Mouse (Mus musculus): ENCODE data around the gene Olfr876.
"Not testable (repeated sequence)": the region's sequence is repeated elsewhere in the genome, so short reads cannot be mapped to it uniquely, and the experiment has no call there.

Olfr876 gene

GRCm38 (mm10) chr9:37802731-37803130 lies at the start of gene Olfr876:
Olfr876 (plus strand) TSS chr9:37803031.
- DNase-seq (ENCODE audit: low spot score in 2 of 2): no peak

- no peak for DNase-seq (ENCODE audit: low spot score in 2 of 2)
These were observed 41.1 kb upstream of the Olfr876 start for GRCm38 (mm10) chr9:37761728-37762127.

DNA sequence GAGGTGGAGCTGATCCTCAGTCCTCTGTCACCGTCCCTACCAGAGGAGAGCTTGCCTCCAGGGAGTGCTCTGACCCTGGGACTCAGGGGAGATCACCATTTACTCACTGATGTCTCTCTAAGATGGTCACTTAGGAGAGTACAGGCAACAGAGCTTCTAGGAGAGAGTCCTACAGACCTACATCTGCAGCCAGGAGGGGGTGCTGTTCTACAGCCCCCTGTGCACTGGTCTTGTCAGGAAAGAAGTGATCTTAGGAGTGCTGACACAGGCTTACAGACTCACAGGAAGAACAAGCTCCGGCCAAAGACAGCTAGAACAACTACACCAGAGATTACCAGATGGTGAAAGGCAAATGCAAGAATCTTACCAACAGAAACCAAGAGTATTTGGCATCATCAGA lies 40.3 kb upstream of the Olfr876 start:
- DNase-seq (ENCODE audit: low spot score in 2 of 2): no peak

DNA sequence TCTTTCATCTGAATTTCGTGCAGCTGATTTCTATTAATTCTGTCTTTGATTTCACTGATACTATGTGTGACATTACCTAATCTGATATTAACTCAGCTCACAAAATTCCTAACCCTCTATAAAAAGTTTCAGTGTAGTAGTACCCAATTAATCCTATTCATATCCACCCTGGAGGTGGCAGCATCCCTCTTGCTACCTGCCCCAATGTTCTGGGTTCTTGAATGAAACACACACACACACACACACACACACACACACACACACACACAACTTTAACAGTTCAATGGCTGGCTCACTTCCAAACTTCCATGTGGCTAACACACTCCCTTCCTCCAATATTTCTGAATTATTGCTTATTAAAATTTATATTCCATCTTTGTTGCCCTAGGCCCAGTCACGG lies 32.2 kb upstream of the Olfr876 start:
- DNase-seq (ENCODE audit: low spot score in 2 of 2): no peak

DNA sequence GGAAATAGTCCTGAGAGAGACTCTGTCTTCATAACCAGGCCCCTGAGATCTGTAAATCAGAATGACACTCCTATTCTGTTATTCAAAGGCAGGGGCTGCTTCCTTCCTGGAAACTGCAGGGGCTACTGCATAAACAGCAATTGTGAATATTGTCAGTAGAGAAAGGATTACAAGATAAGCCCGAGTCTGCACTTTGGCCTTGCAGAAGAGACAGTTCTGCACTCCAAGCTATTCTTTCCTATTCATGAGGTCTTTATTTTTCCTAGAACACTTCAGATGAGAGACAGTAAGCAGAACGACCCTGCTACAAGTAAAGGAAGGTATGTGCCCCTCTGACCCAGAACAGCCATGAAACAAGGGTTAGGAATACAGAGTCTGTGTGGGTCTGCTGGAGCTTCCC lies 31.1 kb upstream of the Olfr876 start, which contains the start of gene Olfr875:
TSS of gene Olfr875 (plus strand) at position 99 of the 400 bp plus-strand sequence.
- DNase-seq (ENCODE audit: low spot score in 2 of 2): no peak

DNA sequence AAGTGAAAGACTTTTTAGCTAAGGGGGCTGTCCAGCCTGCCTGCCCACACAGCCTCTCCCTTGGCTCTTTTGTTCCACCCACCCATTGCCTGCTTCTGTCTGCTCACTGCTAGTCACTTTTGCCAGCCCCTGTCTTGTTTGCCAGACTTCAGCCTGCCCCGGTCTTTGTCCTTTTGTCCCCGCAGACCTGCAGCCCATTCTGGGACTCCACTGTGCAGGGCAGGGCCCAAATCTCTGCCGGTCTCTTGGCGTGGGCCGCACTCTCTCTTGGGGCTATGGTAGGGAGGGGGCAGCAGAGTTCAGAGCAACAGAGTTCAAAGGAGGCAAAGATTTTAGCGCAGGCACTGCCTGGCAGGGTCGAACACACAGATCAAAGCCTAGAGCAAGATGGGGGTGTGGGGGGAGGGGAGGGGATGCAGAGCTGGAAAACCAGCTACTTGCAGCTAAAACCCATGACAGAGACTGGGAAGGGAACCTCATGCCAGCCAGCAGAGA lies 20.0 kb upstream of the Olfr876 start:
- DNase-seq (ENCODE audit: low spot score in 2 of 2): peak in 1 of 2 experiments; percentile 1

DNA sequence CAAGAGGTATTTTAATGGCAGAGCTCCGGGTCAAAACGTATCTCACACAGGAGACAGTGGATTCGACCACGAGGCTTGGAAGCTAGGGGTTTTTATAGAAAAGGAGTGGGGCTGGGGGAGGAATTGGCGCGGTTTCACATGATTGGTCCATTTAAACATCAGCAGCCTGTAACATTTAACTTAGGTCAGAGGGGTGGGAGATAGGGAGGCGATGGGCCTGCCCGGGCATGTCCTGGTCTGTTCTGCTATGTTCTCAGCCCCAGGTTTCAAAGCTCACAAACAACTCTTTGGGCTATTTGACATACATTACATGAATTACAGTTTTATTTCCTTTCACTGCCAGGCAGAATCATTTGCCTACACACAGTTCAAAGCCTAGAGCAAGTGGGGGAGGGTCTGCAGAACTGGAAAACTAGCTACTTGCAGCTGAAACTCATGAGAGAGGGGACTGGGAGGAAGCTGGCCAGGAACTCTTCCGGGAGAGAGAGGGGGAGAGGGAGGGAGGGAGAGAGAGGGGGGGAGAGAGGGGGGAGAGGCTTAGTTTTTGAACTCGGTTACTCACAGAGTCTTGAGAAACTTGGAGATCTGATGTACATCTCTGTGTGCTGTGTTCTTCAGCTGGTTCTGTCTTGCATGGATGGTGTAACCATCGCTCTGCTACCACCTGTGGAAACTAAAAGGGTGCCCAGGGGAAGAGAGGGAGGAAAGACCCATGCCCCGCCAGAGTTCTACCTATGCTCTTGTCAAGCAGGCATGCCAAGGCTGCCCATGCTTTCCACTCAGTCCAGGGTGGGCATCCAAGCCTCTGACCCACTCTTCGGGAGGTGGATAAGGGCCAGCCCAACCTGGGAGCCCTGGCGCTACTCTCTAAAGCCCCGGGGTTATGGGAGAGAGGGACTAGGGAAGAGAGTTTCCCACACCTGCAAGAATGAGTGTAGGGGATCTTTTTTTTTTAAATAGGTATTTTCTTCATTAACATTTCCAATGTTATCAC lies 19.1 kb upstream of the Olfr876 start:
- DNase-seq (ENCODE audit: low spot score in 2 of 2): not testable (repeated sequence)

GRCm38 (mm10) chr9:37786411-37786810 lies 16.4 kb upstream of the Olfr876 start:
- DNase-seq (ENCODE audit: low spot score in 2 of 2): no peak

GRCm38 (mm10) chr9:37802055-37802454 lies 776 bp upstream of the Olfr876 start:
- DNase-seq (ENCODE audit: low spot score in 2 of 2): no peak

DNA sequence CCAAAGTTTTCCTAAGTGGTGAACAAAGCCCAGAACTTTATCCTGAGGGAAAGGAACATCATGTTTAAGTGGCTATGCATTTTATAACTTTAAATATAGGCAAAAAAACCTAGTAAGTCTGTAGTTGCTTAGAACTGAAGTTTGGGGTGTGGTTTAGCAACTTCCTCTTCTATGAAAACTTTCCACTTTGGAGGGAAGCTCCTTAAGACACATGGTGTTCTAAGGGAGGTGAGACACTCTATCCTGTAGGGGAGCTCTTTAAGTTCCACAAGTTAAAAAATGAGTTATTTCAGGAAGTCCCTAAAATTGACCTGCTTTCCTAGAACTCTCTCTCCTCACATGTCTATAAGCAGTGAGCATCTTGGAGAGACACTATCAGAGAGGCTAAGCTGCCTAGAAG lies 4.4 kb downstream of the Olfr876 start:
- DNase-seq (ENCODE audit: low spot score in 2 of 2): no peak

- no peak for DNase-seq (ENCODE audit: low spot score in 2 of 2)
These were observed 5.6 kb downstream of the Olfr876 start for GRCm38 (mm10) chr9:37808456-37808855.

GRCm38 (mm10) chr9:37808976-37809375 lies 6.1 kb downstream of the Olfr876 start:
- no peak for DNase-seq (ENCODE audit: low spot score in 2 of 2)

- no peak for DNase-seq (ENCODE audit: low spot score in 2 of 2)
These were observed 11.9 kb downstream of the Olfr876 start for GRCm38 (mm10) chr9:37814696-37815095.

GRCm38 (mm10) chr9:37829881-37830280 lies 27.1 kb downstream of the Olfr876 start:
- no peak for DNase-seq (ENCODE audit: low spot score in 2 of 2)

DNA sequence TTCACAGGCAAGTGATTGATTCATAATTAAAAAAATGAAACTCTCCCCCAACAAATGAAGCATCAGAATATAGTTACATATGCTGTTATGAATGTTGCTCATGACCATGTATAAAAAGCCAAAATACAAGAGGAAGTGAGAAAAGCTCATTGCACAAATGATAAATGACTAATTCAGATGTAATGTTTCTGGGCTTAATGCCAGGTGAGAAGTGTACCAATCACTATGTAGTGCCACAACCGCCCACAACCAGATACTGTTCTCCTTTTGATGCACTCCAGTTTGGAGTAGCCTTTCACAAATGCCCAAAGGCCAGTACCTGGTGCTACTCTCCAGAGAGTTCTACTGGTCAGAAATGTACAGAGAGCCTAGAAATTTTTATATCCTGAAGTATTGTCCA lies 30.5 kb downstream of the Olfr876 start:
- no peak for DNase-seq (ENCODE audit: low spot score in 2 of 2)

GRCm38 (mm10) chr9:37849267-37849666 lies 46.4 kb downstream of the Olfr876 start:
- DNase-seq (ENCODE audit: low spot score in 2 of 2): no peak

- DNase-seq (ENCODE audit: low spot score in 2 of 2): no peak
These were observed 51.1 kb downstream of the Olfr876 start, which contains the start of gene Olfr877 for GRCm38 (mm10) chr9:37853969-37854368. Olfr877 (plus strand) TSS chr9:37854269.
